Mouse (Mus musculus) embryonic facial prominence, embryonic 14.5 days (tissue): ENCODE results near the gene Hhatl. TPM values are rescaled to one million over a fixed set of nuclear protein-coding genes. Genes with fewer than 3 reads are reported as not detected.

Experiments
- ATAC-seq: fragments of 200-750 bp; cut with Nextera tagmentation; 2 replicates; pipeline ENCODE4 v1.8.0; 2017; ENCODE audit warnings: low read depth, moderate number of reproducible peaks, moderate TSS enrichment
- DNase-seq: peaks from one replicate; pipeline ENCODE4 v3.0.0-alpha.2; 2015; ENCODE audit warnings: low spot score
- H3K27ac ChIP-seq: fragments of 300-500 bp; sonication (generic); replicated peaks from 2 replicates; pipeline ENCODE4 v1.5.1; 2014; ENCODE audit warnings: low read depth, mild to moderate bottlenecking, low read length, moderate library complexity
- H3K27me3 ChIP-seq: fragments of 300-500 bp; sonication (generic); replicated peaks from 2 replicates; pipeline ENCODE4 v1.6.1; 2014; ENCODE audit warnings: low read length; ENCODE audit not compliant: control insufficient read depth, insufficient read depth
- H3K36me3 ChIP-seq: fragments of 300-500 bp; sonication (generic); 2 replicates; pipeline ENCODE4 v1.6.1; 2014; ENCODE audit warnings: low read length, mixed read lengths; ENCODE audit not compliant: control insufficient read depth, insufficient read depth
- H3K4me1 ChIP-seq: fragments of 300-500 bp; sonication (generic); 2 replicates; pipeline ENCODE4 v1.6.1; 2014; ENCODE audit warnings: antibody characterized with exemption, low read length; ENCODE audit not compliant: control insufficient read depth, insufficient read depth
- H3K4me2 ChIP-seq: fragments of 300-500 bp; sonication (generic); 2 replicates; pipeline ENCODE4 v1.6.1; 2014; ENCODE audit warnings: low read depth, mild to moderate bottlenecking, low read length, moderate library complexity, mixed read lengths
- H3K4me3 ChIP-seq: fragments of 300-500 bp; sonication (generic); 2 replicates; pipeline ENCODE4 v1.5.1; 2014; ENCODE audit warnings: low read depth, mild to moderate bottlenecking, low read length
- H3K9ac ChIP-seq: fragments of 300-500 bp; sonication (generic); 2 replicates; pipeline ENCODE4 v1.6.1; 2014; ENCODE audit warnings: low read depth, mild to moderate bottlenecking, low read length, moderate library complexity, mixed read lengths
- H3K9me3 ChIP-seq: fragments of 300-500 bp; sonication (generic); 2 replicates; pipeline ENCODE4 v1.6.1; 2016; ENCODE audit warnings: low read length; ENCODE audit not compliant: control insufficient read depth
- WGBS: fragments of 180-500 bp; shearing (Covaris S2); extraction: QIAGEN DNeasy Blood & Tissue Kit; methylation state at CpG from one replicate; pipeline ENCODE4 v1.1.7; 2014; 5-methylcytosine and 5-hydroxymethylcytosine counted together
- polyA plus RNA-seq: library from polyadenylated mRNA; unstranded; fragments of >200 nt; fragmentation: Nextera tagmentation; extraction: Ambion mirVana; gene quantifications from 2 replicates; pipeline ENCODE4 v1.2.1, GENCODE M21; 2014

Hhatl gene
- polyA plus RNA-seq, 1 experiment from 2014 or later: 5.1 TPM

- H3K36me3 ChIP-seq: peaks cover 86% of the 10 kb centered on the region
- no peak overlapping the region for H3K9ac ChIP-seq
Observed at GRCm38 (mm10) chr9:121744051-121744450, 48.3 kb downstream of the Hhatl start.

GRCm38 (mm10) chr9:121741168-121741567 lies 51.1 kb downstream of the Hhatl start:
- H3K36me3 ChIP-seq: peaks cover 70% of the 10 kb centered on the region
- no peaks in the 10 kb centered on the region for H3K9me3 ChIP-seq
- no peaks in the 10 kb centered on the region for H3K27me3 ChIP-seq
- H3K4me2 ChIP-seq: no peak overlapping the region
- no peak overlapping the region for H3K9ac ChIP-seq
- H3K4me3 ChIP-seq: no peak overlapping the region
- ATAC-seq: no peak
- WGBS: 89% methylated on average over 3 of the region's 3 CpGs
- no peaks in the 10 kb centered on the region for H3K4me1 ChIP-seq
- no peak overlapping the region for H3K27ac ChIP-seq
- no peak for DNase-seq

More at GRCm38 (mm10) chr9:121744051-121744450, 48.3 kb downstream of the Hhatl start:
- no peak overlapping the region for H3K4me3 ChIP-seq
- H3K27ac ChIP-seq: no peak overlapping the region
- no peaks in the 10 kb centered on the region for H3K9me3 ChIP-seq
- no peak for ATAC-seq
- H3K4me1 ChIP-seq: no peaks in the 10 kb centered on the region
- H3K4me2 ChIP-seq: no peak overlapping the region
- WGBS: 91% methylated on average over 8 of the region's 8 CpGs
- DNase-seq: no peak
- H3K27me3 ChIP-seq: no peaks in the 10 kb centered on the region

DNA sequence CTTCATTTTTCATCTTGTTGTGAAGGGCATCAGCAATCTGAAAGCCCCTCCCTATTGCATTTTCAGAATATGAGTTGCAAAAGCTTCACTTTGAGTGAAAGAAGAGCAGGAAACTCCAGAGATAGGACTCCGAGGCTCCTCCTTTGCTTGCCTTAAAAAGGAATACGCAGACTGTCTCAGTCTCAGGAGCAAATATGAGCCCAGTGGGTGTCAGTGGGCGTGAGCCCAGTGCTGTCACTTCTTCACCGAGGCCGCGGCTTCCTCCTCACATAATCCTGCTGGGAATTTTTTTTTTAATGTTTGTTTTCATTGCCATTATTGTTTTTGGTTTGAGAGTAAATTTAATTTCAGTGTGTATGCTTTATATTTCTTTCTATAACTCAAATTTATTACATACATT lies 51.8 kb downstream of the Hhatl start:
- H3K36me3 ChIP-seq: peaks cover 70% of the 10 kb centered on the region

More for the DNA sequence above, 51.8 kb downstream of the Hhatl start:
- Histone ChIP-seq H3K27ac (no peak overlapping the region), H3K9me3 (no peaks in the 10 kb centered on the region), H3K4me2 (no peak overlapping the region), H3K27me3 (no peaks in the 10 kb centered on the region), H3K4me3 (no peak overlapping the region), H3K9ac (no peak overlapping the region), H3K4me1 (no peaks in the 10 kb centered on the region)
- 87% methylated on average over 6 of the region's 6 CpGs for WGBS
- DNase-seq (no peak), ATAC-seq (no peak)

Other genes starting within 250 kb of the Hhatl start
- gene Lyzl4, start 150.4 kb downstream of the Hhatl start, polyA plus RNA-seq: 0.84 and 1.7 TPM in 2 replicates
- 0.26 and 0.64 TPM in 2 replicates for gene Vipr1, start 149.8 kb downstream of the Hhatl start, polyA plus RNA-seq
- 10.9 and 12.4 TPM in 2 replicates for gene Sec22c, start 87.0 kb downstream of the Hhatl start, polyA plus RNA-seq
- 149 and 159 TPM in 2 replicates for gene Ss18l2, start 82.2 kb downstream of the Hhatl start, polyA plus RNA-seq
- gene Nktr, start 73.3 kb downstream of the Hhatl start, polyA plus RNA-seq: 61.7 and 66.7 TPM in 2 replicates
- gene Zfp651, start 33.2 kb downstream of the Hhatl start, polyA plus RNA-seq: 20.1 and 20.6 TPM in 2 replicates
- 35.7 and 41.1 TPM in 2 replicates for gene Klhl40, start 14.9 kb downstream of the Hhatl start, polyA plus RNA-seq
- 1.7 and 2.0 TPM in 2 replicates for gene Ccdc13, start 47.0 kb upstream of the Hhatl start, polyA plus RNA-seq
- gene Higd1a, start 65.9 kb upstream of the Hhatl start, polyA plus RNA-seq: 185 and 192 TPM in 2 replicates
- gene Ackr2, start 105.8 kb upstream of the Hhatl start, polyA plus RNA-seq: 0.28 and 0.89 TPM in 2 replicates
- gene Cyp8b1, start 123.8 kb upstream of the Hhatl start, polyA plus RNA-seq: 0.11 TPM in 1 of 2 replicates, not detected in the other
- 4.9 and 7.0 TPM in 2 replicates for gene Fam198a, start 158.5 kb upstream of the Hhatl start, polyA plus RNA-seq
- gene Pomgnt2, start 204.6 kb upstream of the Hhatl start, polyA plus RNA-seq: 15.8 and 17.6 TPM in 2 replicates